Mouse (Mus musculus): ENCODE measurements around the gene Sec22c. TPM values are rescaled to one million over a fixed set of nuclear protein-coding genes. Genes with fewer than 3 reads are reported as not detected.

Sec22c gene
- total RNA-seq, 2 experiments from 2014 or later = 11.5 to 12.0 TPM

GRCm38 (mm10) chr9:121656322-121656721 is 49.0 kb downstream of the Sec22c start:
- no peak for ATAC-seq (replicated peaks; ENCODE audit: poor library complexity)

GRCm38 (mm10) chr9:121653668-121654067 is 51.6 kb downstream of the Sec22c start:
- ATAC-seq (replicated peaks; ENCODE audit: poor library complexity) = no peak

GRCm38 (mm10) chr9:121647026-121647425 is 58.3 kb downstream of the Sec22c start:
- no peak for ATAC-seq (replicated peaks; ENCODE audit: poor library complexity)

GRCm38 (mm10) chr9:121644855-121645254 is 60.4 kb downstream of the Sec22c start:
- ATAC-seq (replicated peaks; ENCODE audit: poor library complexity) = no peak

- ATAC-seq (replicated peaks; ENCODE audit: poor library complexity) = peak; percentile 38
Measured at GRCm38 (mm10) chr9:121642401-121643181, 62.7 kb downstream of the Sec22c start, which contains the start of gene Vipr1. Gene Vipr1 (plus strand): TSS chr9:121642716.

GRCm38 (mm10) chr9:121642001-121642400 is 63.3 kb downstream of the Sec22c start, which contains the start of gene Lyzl4:
Gene Lyzl4 (minus strand): TSS chr9:121642096.
- ATAC-seq (replicated peaks; ENCODE audit: poor library complexity) = peak; percentile 58

GRCm38 (mm10) chr9:121641235-121641915 is 63.9 kb downstream of the Sec22c start:
- no peak for ATAC-seq (replicated peaks; ENCODE audit: poor library complexity)

- no peak for ATAC-seq (replicated peaks; ENCODE audit: poor library complexity)
Measured at GRCm38 (mm10) chr9:121639790-121640189, 65.5 kb downstream of the Sec22c start.

GRCm38 (mm10) chr9:121635835-121636576 is 69.3 kb downstream of the Sec22c start:
- ATAC-seq (replicated peaks; ENCODE audit: poor library complexity) = peak; percentile 70

GRCm38 (mm10) chr9:121633306-121633705 is 72.0 kb downstream of the Sec22c start:
- ATAC-seq (replicated peaks; ENCODE audit: poor library complexity) = no peak

GRCm38 (mm10) chr9:121632891-121633290 is 72.4 kb downstream of the Sec22c start:
- ATAC-seq (replicated peaks; ENCODE audit: poor library complexity) = no peak

GRCm38 (mm10) chr9:121631946-121632345 is 73.3 kb downstream of the Sec22c start:
- ATAC-seq (replicated peaks; ENCODE audit: poor library complexity) = peak; percentile 71

GRCm38 (mm10) chr9:121630627-121631026 is 74.7 kb downstream of the Sec22c start:
- no peak for ATAC-seq (replicated peaks; ENCODE audit: poor library complexity)

Other genes starting within 250 kb of the Sec22c start
- gene Cck, start 209.8 kb downstream of the Sec22c start, total RNA-seq (2015) = not detected in 2 replicates
- gene Cck, start 209.8 kb downstream of the Sec22c start, total RNA-seq (2017) = not detected in 2 replicates
- not detected in 2 replicates for gene Lyzl4, start 63.4 kb downstream of the Sec22c start, total RNA-seq (2015)
- not detected in 2 replicates for gene Lyzl4, start 63.4 kb downstream of the Sec22c start, total RNA-seq (2017)
- not detected in 2 replicates for gene Vipr1, start 62.8 kb downstream of the Sec22c start, total RNA-seq (2015)
- 0.12 and 0.41 TPM in 2 replicates for gene Vipr1, start 62.8 kb downstream of the Sec22c start, total RNA-seq (2017)
- 43.7 and 71.4 TPM in 2 replicates for gene Ss18l2, start 4.8 kb upstream of the Sec22c start, total RNA-seq (2015)
- gene Ss18l2, start 4.8 kb upstream of the Sec22c start, total RNA-seq (2017) = 39.8 and 59.3 TPM in 2 replicates
- gene Nktr, start 13.7 kb upstream of the Sec22c start, total RNA-seq (2015) = 92.4 and 140 TPM in 2 replicates
- 100.0 and 142 TPM in 2 replicates for gene Nktr, start 13.7 kb upstream of the Sec22c start, total RNA-seq (2017)
- gene Zfp651, start 53.8 kb upstream of the Sec22c start, total RNA-seq (2015) = 0.05 and 0.62 TPM in 2 replicates
- 0.24 TPM in 1 of 2 replicates, not detected in the other for gene Zfp651, start 53.8 kb upstream of the Sec22c start, total RNA-seq (2017)
- gene Klhl40, start 72.1 kb upstream of the Sec22c start, total RNA-seq (2015) = not detected in 2 replicates
- 0.17 TPM in 1 of 2 replicates, not detected in the other for gene Klhl40, start 72.1 kb upstream of the Sec22c start, total RNA-seq (2017)
- gene Hhatl, start 87.0 kb upstream of the Sec22c start, total RNA-seq (2015) = not detected in 2 replicates
- gene Hhatl, start 87.0 kb upstream of the Sec22c start, total RNA-seq (2017) = not detected in 2 replicates
- gene Ccdc13, start 134.0 kb upstream of the Sec22c start, total RNA-seq (2015) = 0.42 TPM in 1 of 2 replicates, not detected in the other
- gene Ccdc13, start 134.0 kb upstream of the Sec22c start, total RNA-seq (2017) = not detected in 2 replicates
- 89.9 and 101 TPM in 2 replicates for gene Higd1a, start 152.9 kb upstream of the Sec22c start, total RNA-seq (2015)
- 14.1 and 21.7 TPM in 2 replicates for gene Higd1a, start 152.9 kb upstream of the Sec22c start, total RNA-seq (2017)
- not detected in 2 replicates for gene Ackr2, start 192.9 kb upstream of the Sec22c start, total RNA-seq (2015)
- gene Ackr2, start 192.9 kb upstream of the Sec22c start, total RNA-seq (2017) = not detected in 2 replicates
- not detected in 2 replicates for gene Cyp8b1, start 210.8 kb upstream of the Sec22c start, total RNA-seq (2015)
- not detected in 2 replicates for gene Cyp8b1, start 210.8 kb upstream of the Sec22c start, total RNA-seq (2017)
- gene Fam198a, start 245.5 kb upstream of the Sec22c start, total RNA-seq (2015) = 0.25 TPM in 1 of 2 replicates, not detected in the other
- 0.17 and 0.30 TPM in 2 replicates for gene Fam198a, start 245.5 kb upstream of the Sec22c start, total RNA-seq (2017)

Data from megakaryocyte progenitor cell, adult 5-6 weeks (primary cell).